Mouse (Mus musculus): ENCODE measurements around the gene Uox.
A peak's percentile ranks its signal among the peaks of the same experiment; 100 is the strongest.

Uox gene

GRCm38 (mm10) chr3:146570148-146570782 is at the start of gene Uox:
Uox (plus strand) TSS chr3:146570426.
- no peak for DNase-seq (ENCODE audit: extremely low read depth, low read depth)

GRCm38 (mm10) chr3:146520798-146521651 is 49.2 kb upstream of the Uox start, which contains the start of gene Rpf1:
Rpf1 (minus strand) TSS chr3:146521429.
- DNase-seq (ENCODE audit: extremely low read depth, low read depth), result peak; percentile 95

- peak; percentile 44 for DNase-seq (ENCODE audit: extremely low read depth, low read depth)
Measured at GRCm38 (mm10) chr3:146521652-146522020, 48.6 kb upstream of the Uox start.

- no peak for DNase-seq (ENCODE audit: extremely low read depth, low read depth)
Measured at GRCm38 (mm10) chr3:146528335-146528734, 41.9 kb upstream of the Uox start.

- DNase-seq (ENCODE audit: extremely low read depth, low read depth), result no peak
Measured at GRCm38 (mm10) chr3:146534986-146535385, 35.2 kb upstream of the Uox start.

- DNase-seq (ENCODE audit: extremely low read depth, low read depth), result no peak
Measured at GRCm38 (mm10) chr3:146540521-146541273, 29.5 kb upstream of the Uox start.

- DNase-seq (ENCODE audit: extremely low read depth, low read depth), result no peak
Measured at GRCm38 (mm10) chr3:146543632-146544031, 26.6 kb upstream of the Uox start.

GRCm38 (mm10) chr3:146554816-146555215 is 15.4 kb upstream of the Uox start:
- DNase-seq (ENCODE audit: extremely low read depth, low read depth), result no peak

- no peak for DNase-seq (ENCODE audit: extremely low read depth, low read depth)
Measured at GRCm38 (mm10) chr3:146556567-146556966, 13.7 kb upstream of the Uox start.

- DNase-seq (ENCODE audit: extremely low read depth, low read depth), result no peak
Measured at GRCm38 (mm10) chr3:146557507-146557906, 12.7 kb upstream of the Uox start.

- DNase-seq (ENCODE audit: extremely low read depth, low read depth), result no peak
Measured at GRCm38 (mm10) chr3:146562936-146563335, 7.3 kb upstream of the Uox start.

- peak; percentile 53 for DNase-seq (ENCODE audit: extremely low read depth, low read depth)
Measured at GRCm38 (mm10) chr3:146564268-146565064, 5.8 kb upstream of the Uox start.

- DNase-seq (ENCODE audit: extremely low read depth, low read depth), result no peak
Measured at GRCm38 (mm10) chr3:146565065-146565411, 5.2 kb upstream of the Uox start.

- no peak for DNase-seq (ENCODE audit: extremely low read depth, low read depth)
Measured at GRCm38 (mm10) chr3:146567366-146567765, 2.9 kb upstream of the Uox start.

- no peak for DNase-seq (ENCODE audit: extremely low read depth, low read depth)
Measured at GRCm38 (mm10) chr3:146567884-146568530, 2.2 kb upstream of the Uox start.

GRCm38 (mm10) chr3:146569594-146569993 is 632 bp upstream of the Uox start:
- no peak for DNase-seq (ENCODE audit: extremely low read depth, low read depth)

- no peak for DNase-seq (ENCODE audit: extremely low read depth, low read depth)
Measured at GRCm38 (mm10) chr3:146570939-146571338, 713 bp downstream of the Uox start.

GRCm38 (mm10) chr3:146571341-146571740 is 1.1 kb downstream of the Uox start:
- no peak for DNase-seq (ENCODE audit: extremely low read depth, low read depth)

GRCm38 (mm10) chr3:146577591-146577990 is 7.4 kb downstream of the Uox start:
- no peak for DNase-seq (ENCODE audit: extremely low read depth, low read depth)

- no peak for DNase-seq (ENCODE audit: extremely low read depth, low read depth)
Measured at GRCm38 (mm10) chr3:146580039-146580729, 10.0 kb downstream of the Uox start.
